Mouse (Mus musculus) embryo, embryonic 10 days (tissue): ENCODE measurements around the gene Ppm1a.
"Not testable (repeated sequence)": the region's sequence is repeated elsewhere in the genome, so short reads cannot be mapped to it uniquely, and the experiment has no call there.

ENCODE experiments used
- DNase-seq: peaks from one replicate; pipeline ENCODE4 v3.0.0-alpha.2; 2015; ENCODE audit warnings: low spot score

Gene Ppm1a

GRCm38 (mm10) chr12:72761649-72762261 lies 4.5 kb downstream of the Ppm1a start:
- peak; percentile 70 for DNase-seq

- DNase-seq: no peak
Observed at GRCm38 (mm10) chr12:72762502-72762901, 5.2 kb downstream of the Ppm1a start.

DNA sequence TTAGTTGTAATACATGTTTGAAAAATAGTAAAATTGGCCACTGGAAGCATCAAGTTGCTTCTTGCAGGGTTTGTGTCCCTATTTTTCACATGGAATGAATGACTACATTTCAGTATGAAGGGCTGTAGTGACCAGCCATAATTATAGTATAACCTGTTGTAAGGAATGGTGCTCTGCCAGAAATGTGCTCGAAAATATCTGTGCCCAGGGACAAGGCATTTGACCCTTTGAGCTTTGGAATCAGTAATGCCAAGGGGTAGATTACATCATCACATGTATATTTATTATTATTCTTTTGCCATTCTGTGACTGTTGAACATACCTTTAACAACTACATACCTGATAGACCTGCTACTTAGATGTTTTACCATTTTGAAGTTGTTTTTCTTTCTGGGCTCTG lies 5.9 kb downstream of the Ppm1a start:
- no peak for DNase-seq

DNA sequence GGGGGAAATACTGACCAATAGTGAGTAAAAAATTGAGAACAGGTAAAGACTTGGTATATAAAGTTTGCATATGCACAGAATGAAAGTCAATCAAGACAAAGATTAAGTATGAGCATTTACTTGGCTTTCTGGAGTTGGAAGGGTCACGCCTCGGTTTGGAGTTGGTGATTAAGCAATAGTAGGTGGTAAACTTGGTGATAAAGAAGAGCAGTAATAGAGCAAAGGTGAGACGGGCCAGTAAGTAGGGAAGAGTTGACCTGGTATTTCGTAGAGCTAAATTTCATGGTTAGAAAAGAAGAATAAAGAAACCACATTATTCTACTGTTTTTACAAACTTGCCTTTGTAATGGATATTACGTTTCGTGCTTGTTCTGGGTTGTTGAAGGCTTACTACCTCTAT lies 10.6 kb downstream of the Ppm1a start:
- no peak for DNase-seq

GRCm38 (mm10) chr12:72768230-72768629 lies 11.0 kb downstream of the Ppm1a start:
- no peak for DNase-seq

- no peak for DNase-seq
Observed at GRCm38 (mm10) chr12:72769546-72770230, 12.4 kb downstream of the Ppm1a start.

DNA sequence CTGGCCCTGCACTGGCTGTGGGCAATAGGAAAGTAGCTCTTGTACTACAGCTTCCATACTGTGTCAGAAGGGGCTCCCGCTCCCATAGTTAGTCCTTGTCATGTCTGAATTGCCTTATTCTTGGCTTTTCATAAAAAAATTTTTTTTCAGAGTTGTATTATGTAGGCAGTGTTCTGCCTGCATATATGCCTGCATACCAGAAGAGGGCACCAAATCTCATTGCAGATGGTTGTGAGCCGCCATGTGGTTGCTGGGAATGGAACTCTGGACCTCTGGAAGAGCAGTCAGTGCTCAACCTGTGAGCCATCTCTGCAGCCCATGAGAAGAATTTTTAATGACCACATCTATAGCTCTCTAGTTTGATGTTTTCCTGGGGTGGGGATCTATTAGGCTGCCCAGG lies 13.9 kb downstream of the Ppm1a start:
- DNase-seq: no peak

DNA sequence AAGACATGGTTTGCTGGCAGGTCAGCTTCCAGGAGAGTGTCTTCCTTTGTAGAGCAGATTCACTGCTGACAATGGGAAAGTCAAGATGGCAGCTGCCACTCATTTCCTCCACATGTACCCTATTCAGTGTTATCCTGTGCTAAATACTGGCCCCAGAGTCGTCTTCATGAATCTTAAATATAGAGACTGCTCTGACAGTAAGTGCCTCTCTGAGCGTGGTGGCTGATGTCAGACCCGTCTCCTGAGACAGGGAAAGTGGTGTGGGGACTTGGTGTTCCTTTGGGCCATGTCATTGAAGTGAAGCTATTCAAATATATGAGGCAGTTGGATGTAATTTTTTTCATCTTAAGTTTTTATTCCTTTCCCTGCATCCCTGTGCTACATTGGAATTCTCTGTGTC lies 14.5 kb downstream of the Ppm1a start:
- DNase-seq: no peak

GRCm38 (mm10) chr12:72773921-72774320 lies 16.7 kb downstream of the Ppm1a start:
- DNase-seq: no peak

DNA sequence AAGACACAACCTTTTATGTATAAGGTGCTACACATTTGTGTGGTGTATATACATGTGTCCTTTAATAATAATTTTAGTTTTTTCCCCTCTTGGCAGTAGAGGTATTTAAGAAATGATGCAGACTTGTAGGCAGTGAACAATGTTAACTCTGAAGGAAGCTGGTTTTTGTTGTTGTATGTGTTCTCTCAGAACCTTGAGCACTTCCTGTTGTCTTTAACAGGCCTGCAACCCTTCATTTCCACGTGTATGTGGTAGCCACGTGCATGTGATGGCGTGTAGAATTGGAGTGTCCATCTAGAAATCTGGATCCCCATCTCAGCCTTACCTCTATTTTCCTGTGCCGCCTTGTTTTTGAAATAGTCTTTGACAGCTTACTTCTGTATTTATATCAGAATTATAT lies 20.0 kb downstream of the Ppm1a start:
- no peak for DNase-seq

DNA sequence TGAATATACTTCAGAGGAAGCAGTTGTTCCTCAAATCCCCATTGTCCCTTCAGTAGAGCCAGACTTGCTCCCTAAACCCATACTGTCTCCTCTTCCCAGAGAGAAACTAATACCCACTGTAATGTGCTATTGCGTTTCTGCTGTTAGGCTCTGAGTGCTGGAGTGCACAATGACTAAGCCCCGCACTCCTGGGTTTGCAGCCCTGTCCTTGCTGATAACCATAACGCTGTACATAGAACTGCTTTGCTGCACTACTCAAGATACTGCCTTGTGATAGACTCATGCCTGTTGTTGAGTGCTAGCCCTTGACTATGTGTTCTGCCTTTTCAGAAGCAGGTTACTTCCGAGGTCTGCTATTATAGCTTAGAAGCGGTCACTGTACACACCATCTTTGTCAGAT lies 22.9 kb downstream of the Ppm1a start:
- DNase-seq: no peak

GRCm38 (mm10) chr12:72782786-72783185 lies 25.5 kb downstream of the Ppm1a start:
- not testable (repeated sequence) for DNase-seq

DNA sequence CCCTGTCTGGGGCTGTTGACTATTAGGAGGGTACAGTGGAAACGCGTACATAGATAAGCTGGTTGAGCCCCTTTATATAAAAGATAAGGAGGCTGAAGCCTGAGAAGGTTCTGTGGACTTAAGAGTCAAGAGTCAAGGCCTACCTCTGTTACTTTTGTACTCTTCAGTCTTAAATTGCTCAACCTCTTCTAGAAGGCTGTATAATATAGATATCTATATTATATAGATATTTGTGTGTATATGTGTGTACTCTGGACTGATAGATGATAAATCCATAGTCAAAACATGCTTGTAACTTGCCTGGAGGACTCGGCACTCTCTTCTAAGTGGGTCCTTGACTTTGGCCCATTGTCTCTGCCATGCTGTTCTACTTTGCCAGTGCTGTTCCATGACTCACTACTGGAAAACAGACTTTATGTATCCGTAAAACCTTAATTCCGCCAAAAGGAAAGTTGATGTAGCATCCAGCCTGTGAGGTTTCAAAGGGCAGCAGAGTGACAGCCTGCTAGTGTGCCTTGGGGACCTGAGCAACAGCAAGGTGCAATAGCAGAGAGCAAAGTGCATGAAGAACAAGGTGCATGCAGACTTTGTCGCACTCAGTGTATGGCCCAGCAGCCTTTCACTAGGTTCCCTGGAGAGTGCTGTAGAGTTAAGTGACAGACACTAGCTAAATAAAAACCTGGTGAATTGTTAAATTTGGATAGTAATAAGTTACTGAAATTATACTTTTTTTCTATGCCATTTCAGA lies 28.1 kb downstream of the Ppm1a start:
- no peak for DNase-seq

- no peak for DNase-seq
Observed at GRCm38 (mm10) chr12:72786551-72786950, 29.3 kb downstream of the Ppm1a start.

DNA sequence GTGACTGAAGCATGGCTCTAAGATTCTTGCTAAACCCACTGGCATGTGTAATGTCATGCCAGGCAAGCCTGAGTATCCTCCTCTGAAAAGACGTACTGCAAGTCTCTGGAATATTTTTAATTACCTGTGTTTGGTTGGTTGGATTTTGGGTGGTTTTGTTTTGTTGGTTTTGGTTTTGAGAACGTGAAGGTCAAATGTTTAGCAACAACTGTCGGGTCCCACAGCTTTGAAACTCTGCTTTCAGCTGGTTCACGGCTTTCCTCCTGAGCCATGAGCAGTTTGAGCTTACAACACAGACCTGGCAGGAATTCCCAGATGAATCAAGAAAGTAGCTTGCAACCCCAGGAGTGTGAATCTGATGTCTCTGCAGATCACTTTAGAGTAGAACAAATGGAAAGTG lies 29.7 kb downstream of the Ppm1a start:
- DNase-seq: no peak

DNA sequence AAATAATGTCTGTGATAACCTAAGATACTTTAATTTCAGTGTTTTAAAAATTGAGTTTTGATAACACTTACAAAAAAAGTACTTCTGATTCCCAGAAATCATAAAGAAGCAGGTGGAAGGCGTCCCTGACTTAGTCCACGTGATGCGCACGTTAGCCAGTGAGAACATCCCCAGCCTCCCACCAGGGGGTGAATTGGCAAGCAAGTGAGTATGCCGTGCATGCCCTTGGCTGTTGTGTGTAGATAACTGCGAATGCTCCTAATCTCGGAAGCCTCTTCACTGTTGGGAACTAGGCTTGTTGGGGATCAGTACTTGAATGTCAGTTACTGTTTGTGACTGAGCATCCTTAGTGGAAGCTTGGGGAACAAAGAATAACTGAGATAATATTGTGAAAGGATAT lies 33.3 kb downstream of the Ppm1a start:
- DNase-seq: peak; percentile 15

DNA sequence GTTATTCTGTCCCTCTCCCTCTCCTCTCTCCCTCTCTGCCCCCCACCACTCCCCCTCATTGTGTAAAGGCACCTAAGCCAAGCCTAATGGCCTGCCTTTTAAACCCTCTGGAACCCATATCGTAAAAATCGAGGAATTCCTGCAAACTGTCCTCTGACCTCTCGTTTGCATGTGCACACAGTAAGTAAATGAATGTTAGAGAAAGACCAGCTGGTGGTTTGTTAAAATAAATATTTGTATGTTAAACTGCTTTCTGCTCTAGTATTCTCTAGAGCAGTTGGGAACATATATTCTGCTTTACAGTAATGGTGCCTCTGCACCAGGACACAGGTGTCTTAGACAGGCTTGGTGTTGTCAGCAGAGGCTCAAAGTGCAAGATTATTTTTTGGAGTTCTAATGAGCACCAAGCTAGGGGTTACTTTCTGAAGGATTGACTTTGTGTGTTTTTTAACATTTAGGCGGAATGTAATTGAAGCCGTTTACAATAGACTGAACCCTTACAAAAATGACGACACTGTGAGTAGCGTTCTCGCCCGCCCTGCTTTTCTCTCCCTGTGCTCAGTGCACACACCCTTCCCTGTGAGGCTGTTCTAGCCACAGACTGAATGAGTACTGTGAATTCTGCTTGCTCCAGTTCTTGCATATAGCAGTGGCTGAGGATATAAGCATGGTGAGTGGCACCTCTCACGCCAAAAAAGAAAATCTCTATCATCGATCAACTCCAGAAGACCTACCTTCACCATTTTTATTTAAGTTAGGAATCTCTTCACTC lies 35.3 kb downstream of the Ppm1a start:
- DNase-seq: no peak

GRCm38 (mm10) chr12:72793983-72794382 lies 36.7 kb downstream of the Ppm1a start:
- no peak for DNase-seq

DNA sequence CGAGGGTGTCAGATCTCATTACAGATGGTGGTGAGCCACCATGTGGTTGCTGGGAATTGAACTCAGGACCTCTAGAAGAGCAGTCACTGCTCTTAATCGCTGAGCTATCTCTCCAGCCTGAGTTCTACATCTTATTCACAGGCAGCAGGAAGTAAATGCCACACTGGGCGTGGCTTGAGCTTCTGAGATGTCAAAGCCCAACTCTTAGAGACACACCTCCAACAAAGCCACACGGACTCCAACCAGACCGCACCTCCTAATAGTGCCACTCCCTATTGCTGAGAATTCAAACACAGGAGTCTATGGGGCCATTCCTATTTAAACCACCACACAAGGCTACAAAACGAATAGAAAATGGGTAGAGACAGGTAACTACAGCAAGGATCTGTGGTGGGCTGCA lies 52.5 kb downstream of the Ppm1a start:
- no peak for DNase-seq

- no peak for DNase-seq
Observed at GRCm38 (mm10) chr12:72811588-72811987, 54.3 kb downstream of the Ppm1a start.

DNA sequence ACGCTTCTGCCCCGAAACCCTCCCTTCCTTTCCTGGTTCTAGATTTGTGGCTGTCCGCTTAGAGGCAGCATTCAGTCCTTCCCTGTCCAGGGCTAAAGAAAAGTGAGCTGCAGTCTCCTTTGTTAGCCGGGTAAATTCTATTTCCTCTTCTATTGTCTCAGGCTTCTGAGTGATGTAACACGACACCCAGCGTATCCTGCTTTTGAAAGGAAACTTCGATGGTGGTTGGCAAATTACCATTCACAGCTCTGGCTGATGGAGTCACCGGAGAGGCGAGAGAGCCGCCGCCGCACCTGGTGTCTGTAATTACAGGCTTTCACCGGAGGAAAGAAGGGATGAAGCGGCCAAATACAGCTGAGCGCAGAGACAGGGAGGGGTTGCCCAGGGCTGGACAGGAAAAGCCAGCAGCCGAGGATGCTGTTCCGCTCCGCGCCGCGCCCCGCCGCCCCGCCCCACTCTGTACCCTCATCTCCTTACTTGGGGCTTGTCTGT lies 63.7 kb downstream of the Ppm1a start:
- DNase-seq: peak; percentile 73

DNA sequence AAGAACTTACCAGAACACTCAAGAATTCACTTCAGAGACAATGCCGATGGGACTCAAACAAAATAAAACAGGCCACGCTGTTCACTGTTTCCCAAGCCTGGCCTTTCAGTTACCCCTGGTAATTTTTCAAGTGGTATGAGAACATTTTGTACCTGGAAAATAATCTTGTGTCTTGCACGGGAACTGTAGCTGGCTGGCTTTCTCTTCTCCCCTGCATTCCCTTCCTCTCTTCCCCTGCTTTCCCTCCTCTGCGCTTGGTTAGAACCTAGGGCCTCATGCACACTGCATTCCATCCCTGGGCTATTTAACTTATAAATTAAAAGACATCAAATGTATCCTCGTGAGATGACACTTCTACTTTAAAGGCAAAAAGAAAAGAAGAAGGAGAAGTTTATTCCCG lies 64.3 kb downstream of the Ppm1a start:
- DNase-seq: no peak
